Mouse (Mus musculus): ENCODE measurements around the gene Rab3c.

Gene Rab3c

DNA sequence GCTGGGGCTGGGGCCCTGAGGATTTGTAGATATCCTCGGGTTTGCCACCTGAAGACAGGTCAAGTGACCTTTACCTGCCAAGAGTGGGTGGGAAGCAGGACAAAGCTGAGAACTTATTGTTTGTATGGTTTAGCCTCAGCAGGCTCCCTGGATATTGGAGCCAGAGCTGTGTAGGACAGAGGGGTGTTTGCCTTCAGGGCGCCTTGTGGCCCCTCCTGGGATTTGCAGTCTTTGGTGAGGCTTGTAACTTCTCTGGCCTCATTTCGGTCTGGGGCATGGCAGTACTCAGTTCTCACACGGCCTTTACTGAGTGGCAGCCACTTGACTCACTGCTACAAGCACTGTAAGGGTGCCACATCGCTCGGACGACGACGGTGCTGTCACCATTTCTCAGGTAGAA, 261.0 kb downstream of the Rab3c start:
- no peak for DNase-seq (ENCODE audit: low read depth, low spot score)

DNA sequence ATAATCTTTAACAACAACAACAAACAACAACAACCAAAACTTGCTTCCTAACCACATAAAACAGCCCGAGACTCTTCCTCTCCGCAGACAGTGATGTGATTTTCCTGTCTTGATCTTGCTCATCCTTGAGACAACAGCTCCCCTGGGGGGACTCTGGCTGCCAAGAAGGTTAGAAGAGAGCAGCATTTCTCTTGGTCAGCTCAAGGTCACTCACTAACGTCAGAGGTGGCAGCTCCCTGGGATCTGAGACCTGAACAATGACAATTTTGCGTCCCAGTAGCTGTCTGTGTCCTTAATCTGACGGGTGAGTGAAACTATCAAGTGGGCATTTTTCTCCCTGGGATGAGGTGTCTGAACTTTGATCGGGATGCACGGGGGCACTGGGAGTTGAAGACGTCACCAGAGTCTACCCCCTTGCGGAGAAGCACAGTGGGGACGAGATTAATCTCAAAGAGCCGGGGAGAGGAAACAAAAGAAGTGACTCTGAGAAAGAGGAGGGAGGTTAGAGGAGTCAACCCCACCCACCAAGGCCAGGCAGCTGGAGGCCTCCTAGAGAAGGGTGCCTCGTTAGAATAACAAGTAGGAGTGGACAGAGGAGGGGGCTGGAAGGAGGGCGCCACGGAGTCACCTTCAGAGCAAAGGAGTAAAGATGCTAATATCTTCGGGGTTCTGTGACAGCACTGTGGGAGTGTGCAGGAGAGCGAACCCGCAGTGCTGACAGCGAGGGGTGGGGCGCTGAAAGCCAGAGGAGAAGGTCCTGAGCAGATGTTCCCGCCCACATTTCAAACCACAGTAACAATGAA, 261.7 kb downstream of the Rab3c start:
- DNase-seq (ENCODE audit: low read depth, low spot score), result no peak

DNA sequence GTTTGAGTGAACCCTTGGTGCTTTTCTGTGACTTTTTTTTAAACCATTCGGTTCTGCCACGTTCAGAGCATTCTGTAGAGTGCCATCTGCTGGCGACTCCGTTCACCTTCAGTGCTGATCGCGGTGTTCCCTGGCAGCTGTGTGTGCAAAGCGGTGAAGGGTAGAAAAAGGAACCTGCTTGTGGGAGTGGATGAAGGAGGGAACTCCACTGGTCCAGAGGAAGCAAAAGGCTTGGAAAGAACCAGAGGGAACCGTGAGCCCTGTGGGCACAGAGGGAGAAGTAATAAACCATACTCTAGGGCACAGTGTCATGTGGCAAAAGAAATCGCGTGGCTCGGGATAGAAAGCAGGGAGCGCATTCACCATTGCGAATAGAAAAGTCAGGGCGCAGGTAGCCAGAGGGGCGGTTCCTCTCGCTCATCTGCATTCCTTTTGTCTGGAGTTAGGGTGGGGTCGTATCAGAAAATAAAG, 262.3 kb downstream of the Rab3c start:
- DNase-seq (ENCODE audit: low read depth, low spot score), result no peak

DNA sequence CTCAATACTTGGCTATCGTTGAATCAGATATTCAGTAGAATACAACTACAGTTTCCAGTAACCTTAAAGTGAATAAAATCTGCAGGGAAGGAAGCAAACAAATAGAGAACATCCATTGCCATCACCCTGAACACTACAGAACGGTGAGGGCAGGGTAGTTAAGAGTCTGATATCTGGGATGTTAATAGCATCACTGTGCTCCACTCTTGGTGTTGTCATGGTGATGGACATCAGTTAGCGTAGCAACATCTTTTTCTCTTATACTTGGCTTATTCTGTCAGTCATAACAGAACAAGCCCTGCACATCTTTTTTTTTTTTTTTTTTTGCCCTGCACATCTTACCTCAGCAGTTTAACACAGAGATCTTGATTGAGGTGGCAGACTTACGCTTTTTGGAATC, 268.8 kb downstream of the Rab3c start:
- no peak for DNase-seq (ENCODE audit: low read depth, low spot score)

DNA sequence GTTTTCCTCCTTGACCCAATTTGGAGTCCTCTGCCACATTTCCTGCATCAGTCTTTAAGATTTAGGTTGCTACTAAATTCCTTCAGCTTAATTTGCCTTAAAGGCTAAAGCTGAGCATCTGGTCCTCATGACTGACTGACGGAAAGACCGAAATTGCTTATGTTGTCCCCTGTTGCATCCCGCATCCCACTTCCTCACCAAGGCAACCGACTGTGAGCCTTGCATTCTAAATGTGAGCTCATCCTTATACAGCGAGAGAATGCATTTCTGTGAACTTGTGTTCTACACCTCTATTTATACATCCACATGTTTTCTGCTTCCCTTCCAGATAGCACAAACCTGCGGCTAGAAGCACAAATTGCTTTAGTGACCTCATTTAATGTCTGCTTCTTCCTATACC, 269.9 kb downstream of the Rab3c start:
- no peak for DNase-seq (ENCODE audit: low read depth, low spot score)

DNA sequence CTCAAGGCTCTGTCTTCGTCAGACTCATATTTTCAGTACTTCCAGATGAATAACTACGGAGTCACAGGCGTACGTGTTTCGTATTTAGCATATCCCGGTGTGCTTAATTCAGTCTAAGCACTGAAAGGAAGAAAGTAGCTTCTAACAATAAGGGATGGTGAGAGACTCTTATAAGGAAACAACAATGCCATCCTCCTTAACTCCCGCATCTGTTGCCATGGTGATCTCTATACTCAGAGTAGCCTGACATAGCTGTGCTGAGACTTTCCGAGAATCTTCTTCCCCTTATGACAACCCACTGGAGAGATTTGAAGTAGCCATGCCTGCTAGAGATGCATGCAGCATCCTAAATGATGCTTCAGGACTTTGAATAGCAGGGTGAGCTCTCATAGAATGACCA, 272.3 kb downstream of the Rab3c start:
- no peak for DNase-seq (ENCODE audit: low read depth, low spot score)

DNA sequence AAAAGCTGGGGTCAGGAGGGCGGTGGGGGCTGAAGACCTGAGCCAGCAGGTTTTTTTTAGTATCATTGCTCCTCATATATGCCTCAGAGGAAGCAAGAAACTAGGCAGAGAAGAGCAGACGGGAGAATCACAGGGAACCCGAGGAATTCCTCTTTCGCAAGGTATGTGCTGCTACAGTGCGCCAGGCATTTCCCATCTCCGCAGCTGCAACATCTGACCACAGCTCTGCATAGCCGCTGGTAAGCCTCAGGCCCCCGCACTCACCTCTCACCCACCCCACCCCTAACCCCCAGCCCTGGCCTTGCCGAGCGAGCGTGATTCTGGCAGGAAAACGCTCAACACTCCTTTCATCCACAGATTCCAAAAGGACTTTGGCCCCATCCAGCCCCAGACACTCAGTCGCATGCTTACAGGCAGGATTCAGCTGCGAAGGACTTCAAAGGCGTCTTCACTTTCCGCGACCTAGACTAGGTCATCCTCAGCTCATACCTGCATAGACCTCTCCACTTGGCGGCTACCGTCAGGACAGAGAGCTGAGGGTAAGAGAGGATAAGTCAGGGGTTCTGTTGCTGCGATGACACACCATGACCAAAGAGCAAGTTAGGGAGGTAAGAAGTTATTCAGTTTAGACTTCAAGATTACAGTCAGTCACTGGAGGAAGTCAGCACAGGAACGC, 274.6 kb downstream of the Rab3c start:
- no peak for DNase-seq (ENCODE audit: low read depth, low spot score)
